Mouse (Mus musculus): ENCODE data around the gene Tcf23.

The Tcf23 gene

GRCm38 (mm10) chr5:30968416-30968815 is at the start of gene Tcf23:
TSS of gene Tcf23 (plus strand) at chr5:30968662.
- no peak for DNase-seq

DNA sequence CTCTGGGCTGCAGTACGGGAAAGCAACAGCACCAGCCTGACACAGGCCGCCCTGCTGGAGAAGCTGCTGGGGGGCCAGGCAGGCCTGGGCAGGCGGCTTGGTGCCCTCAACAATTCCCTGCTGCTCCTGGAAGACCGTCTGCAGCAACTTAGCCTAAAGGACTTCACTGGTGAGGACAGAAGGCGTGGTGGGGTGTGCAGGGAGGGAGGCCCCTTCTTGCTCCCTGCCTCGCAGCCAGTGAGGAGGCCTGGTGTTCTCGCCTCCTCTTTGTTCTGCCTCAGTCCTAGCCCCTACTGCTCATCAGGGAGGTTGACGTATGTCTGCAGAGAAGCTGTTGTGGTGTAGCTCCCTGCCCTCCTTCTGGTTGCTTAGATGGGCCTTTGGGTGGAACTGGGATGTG is 49.8 kb upstream of the Tcf23 start:
- no peak for DNase-seq

DNA sequence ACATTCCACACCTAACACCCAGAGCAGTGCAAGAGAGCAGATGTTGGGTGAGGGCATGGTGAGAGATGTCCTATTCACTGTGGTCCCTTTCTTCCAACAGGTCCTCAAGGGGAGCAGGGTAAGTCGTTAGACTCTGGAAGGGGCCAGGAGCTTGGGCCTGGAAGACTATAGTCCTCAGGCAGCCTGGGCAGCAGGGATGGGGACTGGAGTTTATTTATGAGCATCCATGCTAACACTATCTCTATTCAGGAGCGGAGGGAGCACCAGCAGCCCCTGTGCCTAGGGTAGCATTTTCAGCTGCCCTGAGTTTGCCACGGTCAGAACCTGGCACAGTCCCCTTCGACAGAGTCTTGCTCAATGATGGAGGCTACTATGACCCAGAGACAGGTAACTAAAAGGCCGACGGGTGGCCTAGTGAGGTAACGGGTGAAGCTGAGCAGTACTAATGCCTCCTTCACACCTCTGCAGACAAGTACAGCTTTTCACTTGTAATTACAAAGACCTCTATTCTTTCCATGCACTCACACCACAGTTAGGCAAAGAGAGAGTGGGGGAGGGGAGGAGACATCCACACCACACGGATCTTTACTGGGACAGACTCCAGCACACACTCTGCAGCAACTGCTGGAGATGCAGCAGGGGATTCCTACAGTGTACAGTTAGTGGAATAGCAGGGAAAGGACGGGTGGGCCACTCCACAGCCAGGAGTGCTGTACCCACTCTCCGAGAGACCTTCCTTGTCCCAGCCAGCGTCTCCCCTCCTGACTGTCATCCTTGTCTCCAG is 48.4 kb upstream of the Tcf23 start:
- DNase-seq = no peak

GRCm38 (mm10) chr5:30920621-30921020 is 47.8 kb upstream of the Tcf23 start:
- no peak for DNase-seq

DNA sequence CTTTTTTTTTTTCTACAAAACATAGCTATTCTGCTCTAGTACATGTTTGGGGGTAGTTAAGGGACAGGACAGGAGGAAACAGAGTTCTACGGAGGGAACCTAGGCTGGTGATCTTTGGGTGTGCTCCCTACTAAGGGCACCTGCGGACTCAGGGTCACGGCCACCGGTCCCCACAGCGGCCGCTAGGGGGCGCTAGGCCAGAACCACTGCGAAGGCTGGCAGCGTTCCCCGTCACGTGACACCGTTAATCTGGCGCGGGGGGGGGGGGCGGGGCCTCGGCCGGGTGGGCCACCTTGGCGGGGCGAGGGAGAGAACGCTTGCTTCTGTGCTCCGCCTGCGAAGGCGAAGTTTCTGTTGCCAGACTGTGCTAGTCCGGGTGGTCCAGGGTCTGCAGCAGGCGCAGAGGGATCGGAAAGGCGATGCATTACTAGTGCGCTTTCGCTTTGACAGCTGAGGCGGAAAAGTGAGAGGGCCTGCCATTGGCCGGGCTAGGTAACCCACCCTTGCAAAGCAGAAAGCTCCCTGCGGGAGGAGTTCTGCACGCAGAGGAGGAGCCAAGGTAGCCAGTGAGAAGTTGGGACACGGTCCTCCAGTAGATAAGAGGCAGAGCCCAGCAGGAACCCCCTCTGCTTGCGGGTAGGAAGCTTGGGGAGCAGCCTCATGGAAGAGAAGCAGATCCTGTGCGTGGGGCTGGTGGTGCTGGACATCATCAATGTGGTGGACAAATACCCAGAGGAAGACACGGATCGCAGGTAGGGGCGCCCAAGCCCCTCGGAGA is 47.0 kb upstream of the Tcf23 start, which contains the start of gene Khk:
Gene Khk, plus strand, starts transcription at position 176 of the 778 bp plus-strand sequence.
- DNase-seq = peak; percentile 82

- no peak for DNase-seq
Observed at GRCm38 (mm10) chr5:30922581-30923041, 45.9 kb upstream of the Tcf23 start.

GRCm38 (mm10) chr5:30923119-30923518 is 45.3 kb upstream of the Tcf23 start:
- no peak for DNase-seq

DNA sequence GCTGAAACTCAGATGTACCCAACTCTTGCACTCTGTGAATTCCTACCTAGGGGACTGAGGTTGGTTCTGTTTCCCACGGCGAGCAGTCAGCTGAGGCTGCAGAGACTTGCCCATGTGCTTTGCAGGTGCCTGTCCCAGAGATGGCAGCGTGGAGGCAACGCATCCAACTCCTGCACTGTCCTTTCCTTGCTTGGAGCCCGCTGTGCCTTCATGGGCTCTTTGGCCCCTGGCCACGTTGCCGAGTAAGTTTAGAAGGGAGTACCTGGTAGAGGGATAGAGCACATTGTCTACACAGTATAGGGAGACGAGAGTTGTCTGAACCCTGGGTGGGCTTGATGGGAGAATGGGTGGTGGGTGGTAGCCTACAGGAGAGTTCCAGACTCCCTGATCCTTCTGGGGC is 43.8 kb upstream of the Tcf23 start:
- no peak for DNase-seq

DNA sequence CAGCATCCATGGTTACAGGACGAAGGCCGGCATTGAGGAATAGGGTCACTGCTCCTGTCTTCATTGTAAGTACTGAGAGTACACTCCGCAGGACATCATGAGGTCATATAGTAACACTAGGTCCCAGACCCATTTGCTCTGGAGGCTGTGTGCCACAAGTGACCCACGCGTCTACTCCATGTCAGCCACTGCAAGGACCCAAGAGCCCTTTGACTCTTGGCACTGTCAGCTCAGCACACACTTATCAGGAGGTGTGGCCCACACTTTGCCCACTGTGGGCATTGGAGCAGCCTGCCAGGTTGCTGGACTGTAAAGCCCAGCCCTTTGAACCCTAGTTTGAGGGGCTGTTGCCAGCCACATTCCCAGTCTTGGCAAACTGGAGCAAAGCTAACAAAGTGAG is 43.2 kb upstream of the Tcf23 start:
- DNase-seq = no peak

- DNase-seq = no peak
Observed at GRCm38 (mm10) chr5:30926073-30926472, 42.4 kb upstream of the Tcf23 start.

DNA sequence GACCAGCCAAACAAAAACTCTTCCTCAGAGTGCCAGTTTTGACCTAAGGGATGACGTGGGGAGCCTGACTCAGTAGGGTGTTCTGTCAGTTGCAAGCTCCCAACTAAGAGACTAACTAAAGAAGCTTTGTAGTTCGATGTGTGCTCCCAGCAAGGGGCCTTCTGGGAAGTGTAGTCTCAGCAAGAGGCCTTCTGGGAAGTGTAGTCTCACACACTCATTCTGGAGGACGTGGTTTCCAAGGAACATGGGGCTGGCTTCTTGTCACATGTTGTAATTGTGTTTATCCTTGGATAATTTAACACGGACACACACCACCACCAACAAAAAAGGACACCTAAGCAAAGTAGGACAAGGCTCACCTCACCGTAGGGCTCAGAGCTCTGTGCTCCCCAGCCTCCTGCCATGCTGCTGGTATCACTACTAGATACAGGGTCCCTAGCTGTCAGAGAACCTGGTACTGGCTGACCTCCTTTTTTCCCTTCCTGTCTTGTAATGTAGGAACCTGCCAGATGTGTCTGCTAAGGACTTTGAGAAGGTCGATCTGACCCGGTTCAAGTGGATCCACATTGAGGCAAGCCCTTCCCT is 40.4 kb upstream of the Tcf23 start:
- DNase-seq = peak; percentile 67

GRCm38 (mm10) chr5:30930121-30930520 is 38.3 kb upstream of the Tcf23 start:
- DNase-seq = peak; percentile 66

- no peak for DNase-seq
Observed at GRCm38 (mm10) chr5:30930846-30931245, 37.6 kb upstream of the Tcf23 start.

DNA sequence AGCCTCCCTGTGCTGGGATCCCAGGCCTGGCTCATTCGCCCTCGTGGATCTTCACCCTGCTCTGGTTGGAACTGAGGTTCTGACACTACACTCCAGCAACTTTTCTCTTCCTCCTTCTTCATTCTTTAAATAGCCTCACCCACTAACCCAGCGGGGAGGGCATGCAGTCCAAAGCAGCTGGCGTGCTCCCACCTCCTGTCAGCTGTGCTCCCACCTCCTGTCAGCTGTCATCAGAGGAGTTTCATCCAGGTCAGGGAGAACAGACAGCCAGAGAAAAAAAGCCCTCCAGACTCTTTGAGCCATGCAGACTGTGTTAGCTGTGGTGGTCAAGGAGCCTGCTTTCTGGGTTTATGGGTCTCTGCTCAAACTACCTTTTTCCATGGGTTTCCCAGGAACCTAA is 37.1 kb upstream of the Tcf23 start:
- no peak for DNase-seq

DNA sequence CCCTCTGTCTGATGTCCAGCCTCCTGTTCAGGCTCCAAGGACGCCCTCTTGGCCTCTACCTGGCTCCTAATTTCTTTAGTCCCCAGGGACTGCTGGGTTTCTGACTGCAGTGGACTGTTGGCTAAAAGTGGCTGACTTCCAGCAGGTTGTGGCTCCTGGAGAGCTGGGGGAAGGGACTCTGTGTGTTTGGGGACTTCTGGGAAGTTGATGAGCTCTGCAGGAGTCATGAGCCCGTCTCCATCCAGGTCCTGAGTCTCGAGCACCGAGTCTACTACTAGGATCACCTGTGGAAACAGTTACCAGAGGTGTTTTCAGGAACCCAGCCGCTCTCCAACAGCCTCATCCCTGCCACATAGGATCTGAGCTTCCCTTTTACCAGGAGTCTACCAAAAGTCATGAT is 34.8 kb upstream of the Tcf23 start:
- no peak for DNase-seq

- no peak for DNase-seq
Observed at GRCm38 (mm10) chr5:30934725-30935461, 33.6 kb upstream of the Tcf23 start.

GRCm38 (mm10) chr5:30943004-30943403 is 25.5 kb upstream of the Tcf23 start:
- no peak for DNase-seq

GRCm38 (mm10) chr5:30944344-30944743 is 24.1 kb upstream of the Tcf23 start:
- DNase-seq = no peak

DNA sequence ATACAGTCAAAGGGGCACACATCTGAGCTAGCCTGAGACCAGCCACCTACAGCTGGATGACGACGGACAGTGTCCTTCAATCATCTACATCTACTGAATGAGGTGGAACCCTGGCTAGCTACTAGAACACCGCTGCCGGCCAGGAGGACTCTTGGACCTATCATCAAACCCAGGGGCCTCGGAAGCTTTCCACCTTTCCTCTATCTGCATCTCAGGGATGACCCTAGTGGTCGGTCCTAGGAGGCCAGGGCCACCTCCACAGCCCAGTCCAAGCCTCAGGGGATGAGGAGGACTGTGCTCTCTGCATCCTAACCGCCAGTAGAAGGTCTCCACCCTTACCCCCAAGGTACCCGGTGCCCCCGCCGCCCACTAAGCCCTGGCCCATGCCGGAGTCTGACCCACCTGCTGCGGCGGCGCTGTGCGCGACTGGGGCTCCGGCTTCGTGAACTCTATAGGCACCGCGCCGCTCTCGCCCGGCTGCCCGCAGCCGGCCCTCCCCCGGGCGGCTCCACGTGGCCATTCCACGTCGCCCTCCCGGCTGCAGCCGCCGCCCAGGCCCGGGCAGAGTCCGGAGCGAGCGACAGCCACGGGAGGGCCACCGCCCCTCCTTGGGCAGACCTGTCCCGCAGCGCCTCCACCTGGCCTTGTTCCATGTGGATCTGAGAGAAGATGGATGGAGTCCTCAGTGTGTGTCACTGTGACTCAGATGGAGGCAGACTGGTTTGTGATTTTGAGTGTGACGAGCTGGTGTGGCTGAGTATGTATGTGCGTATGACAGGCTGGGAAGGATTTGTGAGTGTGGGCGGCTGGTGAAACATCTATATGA is 23.3 kb upstream of the Tcf23 start, which contains the start of gene Cgref1:
Gene Cgref1, minus strand, starts transcription at position 636 of the 826 bp plus-strand sequence.
- peak; percentile 70 for DNase-seq

DNA sequence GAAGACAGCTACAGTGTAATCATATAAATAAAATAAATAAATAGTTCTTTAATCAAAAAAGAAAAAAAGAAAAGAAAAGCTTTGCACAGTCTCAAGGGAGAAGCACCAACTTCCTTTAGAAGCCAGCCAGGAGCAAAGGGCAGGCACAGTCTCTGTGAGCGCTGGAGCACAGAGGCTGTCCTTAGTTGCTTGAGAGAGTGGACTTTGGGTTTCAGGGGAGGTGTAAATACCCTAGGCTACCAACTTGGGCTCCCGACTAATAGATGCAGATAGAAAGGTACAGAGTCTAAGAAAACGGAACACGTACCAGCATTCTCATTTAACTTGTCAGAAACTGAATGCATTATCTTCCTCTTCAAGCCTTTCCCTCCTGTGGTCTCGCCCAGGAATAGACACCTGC is 19.8 kb upstream of the Tcf23 start:
- DNase-seq = no peak

DNA sequence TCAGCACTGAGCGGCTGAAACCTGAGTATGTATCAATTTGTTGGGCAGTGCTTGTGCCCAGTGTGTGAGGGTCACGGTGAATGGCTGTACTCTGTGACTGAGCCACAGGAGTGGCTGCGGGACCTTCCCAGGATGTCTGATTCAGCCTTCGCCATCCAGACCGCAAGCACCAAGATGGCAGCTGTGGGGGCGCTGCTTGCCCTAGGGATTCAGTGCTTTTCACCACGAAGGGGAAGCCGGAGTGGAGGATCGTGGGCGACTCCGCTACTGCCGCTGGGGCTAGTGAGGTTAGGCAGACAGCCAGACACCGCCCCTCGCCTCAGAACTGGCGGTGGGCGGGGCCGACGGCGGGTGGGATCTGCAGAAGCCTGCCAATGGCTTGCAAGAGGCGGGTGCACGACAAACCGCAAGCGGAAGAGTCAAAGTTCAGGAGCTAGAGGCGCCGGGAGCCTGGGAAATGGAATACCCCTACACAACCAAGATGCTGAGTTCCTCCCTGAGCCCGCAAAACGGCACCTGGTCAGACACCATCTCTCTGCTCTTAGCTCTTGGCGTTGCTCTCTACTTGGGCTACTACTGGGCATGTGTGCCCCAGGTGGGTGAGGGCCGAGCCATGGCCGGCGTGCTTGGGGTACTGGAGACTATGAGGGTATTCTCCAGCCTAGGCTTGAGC is 18.7 kb upstream of the Tcf23 start:
- peak; percentile 95 for DNase-seq
